Mouse (Mus musculus): ENCODE measurements around the gene Tmbim4. TPM values are rescaled to one million over a fixed set of nuclear protein-coding genes. Genes with fewer than 3 reads are reported as not detected.
"Not testable (repeated sequence)": the region's sequence is repeated elsewhere in the genome, so short reads cannot be mapped to it uniquely, and the experiment has no call there.

The Tmbim4 gene
- polyA plus RNA-seq, 1 experiment from 2014 or later, result 103 TPM

DNA sequence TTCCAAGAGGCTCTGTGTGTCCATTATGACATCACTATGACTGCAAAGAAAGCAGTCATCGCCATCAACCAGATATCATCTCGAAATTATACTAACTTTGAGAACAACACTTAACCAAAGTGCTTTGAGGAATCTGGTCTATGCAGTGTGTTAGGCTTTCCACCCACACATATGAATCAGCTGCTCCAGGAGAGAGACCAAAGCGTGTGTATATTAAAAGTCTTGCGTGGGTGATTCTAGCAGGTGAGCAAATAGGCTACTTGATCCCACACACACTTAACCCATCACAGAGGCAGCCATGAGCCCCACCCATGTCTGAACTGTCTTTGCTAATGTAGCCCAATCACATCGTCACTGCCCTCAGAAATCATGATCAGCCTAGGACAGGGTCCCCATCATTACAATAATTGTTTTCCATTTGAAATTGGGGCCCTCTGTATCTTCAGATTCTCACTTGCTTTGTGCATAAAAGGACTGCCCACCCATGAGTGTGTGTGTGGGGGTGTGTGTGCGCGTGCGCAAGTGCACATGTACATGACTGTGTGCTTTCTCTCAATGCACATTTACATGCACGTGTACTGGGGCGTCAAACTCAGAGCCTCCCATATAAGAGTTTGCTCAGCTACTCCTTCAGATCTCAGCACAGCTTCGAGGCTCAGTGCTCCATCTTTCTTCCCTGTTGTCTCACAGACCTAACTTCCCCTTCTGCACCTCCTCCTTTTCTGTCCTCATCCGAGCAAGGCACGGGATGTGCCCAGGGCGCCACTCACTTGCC, 4.1 kb upstream of the Tmbim4 start:
- WGBS, result 71% methylated on average over 14 of the region's 14 CpGs
- H3K27me3 ChIP-seq (replicated peaks), result peaks cover 36% of the 10 kb centered on the region
- no peak overlapping the region for H3K4me2 ChIP-seq
- no peak for ATAC-seq (ENCODE audit: extremely low read depth, insufficient number of reproducible peaks, low FRiP score, low TSS enrichment)
- H3K9me3 ChIP-seq, result no peaks in the 10 kb centered on the region
- H3K4me3 ChIP-seq, result no peak overlapping the region
- H3K4me1 ChIP-seq, result peaks cover 5% of the 10 kb centered on the region; the same call in 1 of the 2 replicates
- no peak overlapping the region for H3K27ac ChIP-seq (replicated peaks)
- no peaks in the 10 kb centered on the region for H3K36me3 ChIP-seq
- H3K9ac ChIP-seq, result no peak overlapping the region

- Histone ChIP-seq H3K27ac (replicated peaks) (no peak within 1 kb of the TSS), H3K4me2 (peak within 1 kb of the TSS; percentile 96), H3K27me3 (replicated peaks) (peaks cover 39% of the 10 kb centered on the region), H3K36me3 (no peaks in the 10 kb centered on the region), H3K9me3 (no peaks in the 10 kb centered on the region), H3K4me1 (peaks cover 7% of the 10 kb centered on the region; the same call in 1 of the 2 replicates), H3K9ac (peak within 1 kb of the TSS; percentile 77), H3K4me3 (peak within 1 kb of the TSS; percentile 65)
- 1% methylated on average over 13 of the region's 13 CpGs for WGBS
- ATAC-seq (ENCODE audit: extremely low read depth, insufficient number of reproducible peaks, low FRiP score, low TSS enrichment), result peak; percentile 39; the same call in 1 of the 2 replicates
Observed at GRCm38 (mm10) chr10:120201961-120202402, 592 bp downstream of the Tmbim4 start, which contains the start of gene Irak3. Gene Irak3, minus strand, starts transcription at chr10:120202130.

- Histone ChIP-seq H3K4me1 (peaks cover 7% of the 10 kb centered on the region; the same call in 1 of the 2 replicates), H3K27ac (replicated peaks) (no peak overlapping the region), H3K27me3 (replicated peaks) (peaks cover 33% of the 10 kb centered on the region), H3K4me2 (peak overlapping the region; percentile 96), H3K9me3 (no peaks in the 10 kb centered on the region), H3K4me3 (no peak overlapping the region), H3K9ac (no peak overlapping the region), H3K36me3 (no peaks in the 10 kb centered on the region)
- WGBS, result 63% methylated on average over 16 of the region's 16 CpGs
- ATAC-seq (ENCODE audit: extremely low read depth, insufficient number of reproducible peaks, low FRiP score, low TSS enrichment), result no peak
Observed at GRCm38 (mm10) chr10:120202467-120203250, 1.3 kb downstream of the Tmbim4 start.

DNA sequence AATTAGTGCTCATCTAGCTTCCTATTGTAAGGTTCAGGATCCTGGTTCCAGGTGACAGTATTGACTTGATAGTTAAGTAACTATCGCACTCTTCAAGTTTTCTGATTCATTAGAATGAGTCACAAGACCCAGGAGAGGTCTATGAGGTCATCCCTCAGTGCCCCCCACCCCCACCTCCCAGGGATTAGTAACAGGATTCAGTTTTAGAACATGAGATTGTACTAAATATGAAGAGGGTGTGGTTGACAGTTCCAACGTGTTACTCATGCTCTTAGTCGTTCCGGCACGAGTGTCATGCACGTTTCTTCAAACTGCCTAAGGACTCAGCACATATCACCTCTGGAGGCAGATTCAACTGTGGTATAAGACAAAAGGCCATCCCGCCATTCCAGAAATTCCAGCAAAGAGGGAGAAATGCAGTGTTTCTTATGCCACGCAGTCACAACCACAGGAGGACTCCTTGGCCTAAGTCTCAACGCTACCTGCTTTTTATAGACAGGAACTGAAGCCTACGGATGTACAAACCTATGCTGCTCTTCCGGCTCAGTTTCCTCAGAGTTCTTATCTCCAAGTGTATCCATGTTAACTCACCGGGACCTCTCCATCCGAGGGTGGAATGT, 3.3 kb downstream of the Tmbim4 start:
- H3K36me3 ChIP-seq, result no peaks in the 10 kb centered on the region
- WGBS, result 63% methylated on average over 13 of the region's 13 CpGs
- peaks cover 20% of the 10 kb centered on the region for H3K27me3 ChIP-seq (replicated peaks)
- no peak overlapping the region for H3K4me3 ChIP-seq
- no peak for ATAC-seq (ENCODE audit: extremely low read depth, insufficient number of reproducible peaks, low FRiP score, low TSS enrichment)
- H3K27ac ChIP-seq (replicated peaks), result no peak overlapping the region
- H3K4me1 ChIP-seq, result peaks cover 12% of the 10 kb centered on the region
- H3K9me3 ChIP-seq, result no peaks in the 10 kb centered on the region
- no peak overlapping the region for H3K9ac ChIP-seq
- H3K4me2 ChIP-seq, result no peak overlapping the region

GRCm38 (mm10) chr10:120208015-120208414, 6.6 kb downstream of the Tmbim4 start:
- Histone ChIP-seq H3K9me3 (peaks cover 7% of the 10 kb centered on the region; the same call in 1 of the 2 replicates), H3K27me3 (replicated peaks) (peaks cover 3% of the 10 kb centered on the region), H3K36me3 (peaks cover 11% of the 10 kb centered on the region), H3K4me3 (no peak overlapping the region), H3K4me1 (peaks cover 11% of the 10 kb centered on the region), H3K4me2 (peak overlapping the region; percentile 79), H3K27ac (replicated peaks) (no peak overlapping the region), H3K9ac (no peak overlapping the region)
- ATAC-seq (ENCODE audit: extremely low read depth, insufficient number of reproducible peaks, low FRiP score, low TSS enrichment), result no peak
- WGBS, result 71% methylated on average over 8 of the region's 8 CpGs

GRCm38 (mm10) chr10:120208575-120209538, 7.5 kb downstream of the Tmbim4 start:
- Histone ChIP-seq H3K36me3 (peaks cover 11% of the 10 kb centered on the region), H3K9ac (peak overlapping the region; percentile 85), H3K9me3 (peaks cover 7% of the 10 kb centered on the region; the same call in 1 of the 2 replicates), H3K4me1 (peaks cover 11% of the 10 kb centered on the region), H3K4me3 (peak overlapping the region; percentile 71), H3K4me2 (peak overlapping the region; percentile 79), H3K27ac (replicated peaks) (no peak overlapping the region), H3K27me3 (replicated peaks) (peaks cover 3% of the 10 kb centered on the region)
- WGBS, result 3% methylated on average over 53 of the region's 53 CpGs
- ATAC-seq (ENCODE audit: extremely low read depth, insufficient number of reproducible peaks, low FRiP score, low TSS enrichment), result peak; percentile 89

- Histone ChIP-seq H3K9ac (peak overlapping the region; percentile 85), H3K9me3 (peaks cover 7% of the 10 kb centered on the region; the same call in 1 of the 2 replicates), H3K27me3 (replicated peaks) (peaks cover 3% of the 10 kb centered on the region), H3K27ac (replicated peaks) (no peak overlapping the region), H3K4me3 (peak overlapping the region; percentile 71), H3K36me3 (peaks cover 11% of the 10 kb centered on the region), H3K4me1 (peaks cover 11% of the 10 kb centered on the region), H3K4me2 (peak overlapping the region; percentile 79)
- 66% methylated on average over 6 of the region's 6 CpGs for WGBS
- ATAC-seq (ENCODE audit: extremely low read depth, insufficient number of reproducible peaks, low FRiP score, low TSS enrichment), result no peak
Observed at GRCm38 (mm10) chr10:120209539-120209925, 8.1 kb downstream of the Tmbim4 start.

- peak overlapping the region; percentile 85; the same call in 1 of the 2 replicates for H3K9ac ChIP-seq
- peaks cover 7% of the 10 kb centered on the region; the same call in 1 of the 2 replicates for H3K9me3 ChIP-seq
- peaks cover 11% of the 10 kb centered on the region for H3K36me3 ChIP-seq
- H3K4me1 ChIP-seq, result peaks cover 9% of the 10 kb centered on the region
- peak overlapping the region; percentile 79 for H3K4me2 ChIP-seq
- peaks cover 3% of the 10 kb centered on the region; the same call in 1 of the 2 replicates for H3K27me3 ChIP-seq (replicated peaks)
- WGBS, result 76% methylated on average over 3 of the region's 3 CpGs
- H3K27ac ChIP-seq (replicated peaks), result no peak overlapping the region
- H3K4me3 ChIP-seq, result peak overlapping the region; percentile 71
- ATAC-seq (ENCODE audit: extremely low read depth, insufficient number of reproducible peaks, low FRiP score, low TSS enrichment), result no peak
Observed at GRCm38 (mm10) chr10:120210096-120210495, 8.7 kb downstream of the Tmbim4 start.

GRCm38 (mm10) chr10:120217099-120217498, 15.7 kb downstream of the Tmbim4 start:
- WGBS, result 83% methylated on average over 1 of the region's 1 CpGs

GRCm38 (mm10) chr10:120218996-120219395, 17.6 kb downstream of the Tmbim4 start:
- Histone ChIP-seq H3K27ac (replicated peaks) (no peak overlapping the region), H3K4me2 (no peak overlapping the region), H3K27me3 (replicated peaks) (no peaks in the 10 kb centered on the region), H3K36me3 (peaks cover 52% of the 10 kb centered on the region), H3K4me3 (no peak overlapping the region), H3K9ac (no peak overlapping the region), H3K4me1 (no peaks in the 10 kb centered on the region), H3K9me3 (no peaks in the 10 kb centered on the region)
- ATAC-seq (ENCODE audit: extremely low read depth, insufficient number of reproducible peaks, low FRiP score, low TSS enrichment), result no peak
- 86% methylated on average over 10 of the region's 10 CpGs for WGBS

More at GRCm38 (mm10) chr10:120217099-120217498, 15.7 kb downstream of the Tmbim4 start:
- H3K9ac ChIP-seq; ATAC-seq (ENCODE audit: extremely low read depth, insufficient number of reproducible peaks, low FRiP score, low TSS enrichment); H3K27me3 ChIP-seq (replicated peaks); H3K4me1 ChIP-seq; H3K27ac ChIP-seq (replicated peaks); H3K4me3 ChIP-seq; H3K9me3 ChIP-seq; H3K4me2 ChIP-seq: not testable (repeated sequence)
- peaks cover 49% of the 10 kb centered on the region for H3K36me3 ChIP-seq

Data from heart, embryonic 13.5 days (tissue).